Mouse (Mus musculus) embryonic facial prominence, embryonic 15.5 days (tissue): ENCODE measurements at regions not wholly inside any gene's neighbourhood (a gene's known extent, or its start where the extent isn't known, plus 50 kb on each side); places are given as distances from the start of the nearest gene placed in this dataset.

ENCODE experiments used
- ATAC-seq: fragments of 200-750 bp; cut with Nextera tagmentation; 2 replicates; pipeline ENCODE4 v1.8.0; 2017; ENCODE audit warnings: low read depth, moderate TSS enrichment; ENCODE audit not compliant: insufficient number of reproducible peaks, low FRiP score, low TSS enrichment
- H3K27ac ChIP-seq: fragments of 300-500 bp; sonication (generic); replicated peaks from 2 replicates; pipeline ENCODE4 v1.5.1; 2015; ENCODE audit warnings: mild to moderate bottlenecking, inconsistent platforms
- H3K27me3 ChIP-seq: fragments of 300-500 bp; sonication (generic); 2 replicates; pipeline ENCODE4 v1.6.1; 2015; ENCODE audit warnings: inconsistent platforms
- H3K36me3 ChIP-seq: fragments of 300-500 bp; sonication (generic); 2 replicates; pipeline ENCODE4 v1.6.1; 2015; ENCODE audit warnings: mild to moderate bottlenecking, inconsistent platforms
- H3K4me1 ChIP-seq: fragments of 300-500 bp; sonication (generic); 2 replicates; pipeline ENCODE4 v1.6.1; 2015; ENCODE audit warnings: inconsistent platforms
- H3K4me2 ChIP-seq: fragments of 300-500 bp; sonication (generic); replicated peaks from 2 replicates; pipeline ENCODE4 v1.6.1; 2015; ENCODE audit warnings: mild to moderate bottlenecking, inconsistent platforms
- H3K4me3 ChIP-seq: fragments of 300-500 bp; sonication (generic); replicated peaks from 2 replicates; pipeline ENCODE4 v1.5.1; 2015; ENCODE audit warnings: mild to moderate bottlenecking, inconsistent platforms
- H3K9ac ChIP-seq: fragments of 300-500 bp; sonication (generic); 2 replicates; pipeline ENCODE4 v1.6.1; 2015; ENCODE audit warnings: inconsistent platforms
- H3K9me3 ChIP-seq: fragments of 300-500 bp; sonication (generic); replicated peaks from 2 replicates; pipeline ENCODE4 v1.6.1; 2016; ENCODE audit warnings: inconsistent platforms
- WGBS: fragments of 180-500 bp; shearing (Covaris S2); methylation state at CpG from one replicate; pipeline ENCODE4 v1.1.7; 2015; 5-methylcytosine and 5-hydroxymethylcytosine counted together

DNA sequence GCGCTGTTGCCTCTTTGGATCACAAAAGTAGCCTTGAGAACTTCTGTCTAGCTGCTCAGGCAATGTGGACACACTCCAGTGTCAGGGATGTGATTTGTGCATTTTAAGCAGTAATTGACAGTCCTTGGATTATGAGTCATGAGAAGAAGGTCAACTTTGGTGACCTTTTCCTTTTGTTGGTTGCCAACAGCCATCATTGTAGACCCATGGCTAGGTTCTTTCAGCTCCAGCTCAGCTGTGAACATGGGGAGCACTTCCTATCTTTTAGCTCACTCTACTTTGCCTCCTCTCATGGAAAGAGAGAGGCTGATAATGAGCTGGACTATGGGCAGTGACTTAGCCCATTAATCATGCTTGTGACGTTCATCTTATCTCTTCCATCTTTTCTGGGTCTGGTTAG is 602.8 kb downstream of the Ets1 start:
- H3K4me3 ChIP-seq, result no peak overlapping the region
- no peak overlapping the region for H3K9ac ChIP-seq
- H3K27ac ChIP-seq, result no peak overlapping the region
- 72% methylated on average over 2 of the region's 2 CpGs for WGBS
- no peak overlapping the region for H3K4me2 ChIP-seq
- ATAC-seq, result no peak
- H3K27me3 ChIP-seq, result no peaks in the 10 kb centered on the region
- H3K36me3 ChIP-seq, result no peaks in the 10 kb centered on the region
- no peaks in the 10 kb centered on the region for H3K4me1 ChIP-seq
- no peaks in the 10 kb centered on the region for H3K9me3 ChIP-seq

DNA sequence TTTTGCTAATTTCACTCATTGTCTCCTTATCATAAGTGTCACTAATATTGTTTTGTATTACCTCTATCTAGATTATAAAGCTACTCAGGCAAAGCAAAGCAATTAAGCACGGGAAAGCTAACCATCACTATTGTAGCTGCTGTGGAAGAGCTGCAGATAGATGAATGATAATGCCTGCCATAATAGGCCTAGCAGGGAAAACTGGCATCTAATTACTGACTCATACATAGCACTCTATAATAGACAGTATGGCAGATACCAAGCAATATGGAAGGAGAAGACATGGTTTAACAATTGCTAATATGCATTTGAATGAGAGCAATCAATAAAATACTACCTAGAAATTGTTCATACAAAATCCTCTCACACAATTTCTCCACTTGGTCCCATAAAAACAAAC is 604.5 kb downstream of the Ets1 start:
- Histone ChIP-seq H3K9me3 (no peaks in the 10 kb centered on the region), H3K4me1 (no peaks in the 10 kb centered on the region), H3K36me3 (no peaks in the 10 kb centered on the region), H3K4me3 (no peak overlapping the region), H3K4me2 (no peak overlapping the region), H3K9ac (no peak overlapping the region), H3K27ac (no peak overlapping the region), H3K27me3 (no peaks in the 10 kb centered on the region)
- no peak for ATAC-seq
- WGBS, result 66% methylated on average over 1 of the region's 1 CpGs

GRCm38 (mm10) chr9:33240914-33241635 is 605.1 kb downstream of the Ets1 start:
- Histone ChIP-seq H3K4me2 (no peak overlapping the region), H3K4me3 (no peak overlapping the region), H3K27ac (no peak overlapping the region), H3K27me3 (no peaks in the 10 kb centered on the region), H3K4me1 (no peaks in the 10 kb centered on the region), H3K9me3 (no peaks in the 10 kb centered on the region), H3K9ac (no peak overlapping the region), H3K36me3 (no peaks in the 10 kb centered on the region)
- 64% methylated on average over 3 of the region's 3 CpGs for WGBS
- ATAC-seq, result peak; percentile 79; the same call in 1 of the 2 replicates

- no peak overlapping the region for H3K9ac ChIP-seq
- H3K4me2 ChIP-seq, result no peak overlapping the region
- no peak overlapping the region for H3K27ac ChIP-seq
- H3K4me1 ChIP-seq, result no peaks in the 10 kb centered on the region
- no peaks in the 10 kb centered on the region for H3K36me3 ChIP-seq
- H3K9me3 ChIP-seq, result 0 out of 2 replicates have a peak, but pooled peaks cover 3% of the 10 kb centered on the region
- H3K27me3 ChIP-seq, result no peaks in the 10 kb centered on the region
- H3K4me3 ChIP-seq, result no peak overlapping the region
- ATAC-seq, result no peak
- WGBS, result 35% methylated on average over 2 of the region's 2 CpGs
These were observed 610.9 kb downstream of the Ets1 start for GRCm38 (mm10) chr9:33246932-33247331.

- no peaks in the 10 kb centered on the region for H3K9me3 ChIP-seq
- no peak overlapping the region for H3K27ac ChIP-seq
- H3K27me3 ChIP-seq, result no peaks in the 10 kb centered on the region; the same call in 1 of the 2 replicates
- no peak overlapping the region for H3K4me2 ChIP-seq
- no peaks in the 10 kb centered on the region for H3K4me1 ChIP-seq
- no peak overlapping the region for H3K4me3 ChIP-seq
- no peak for ATAC-seq
- no peak overlapping the region for H3K9ac ChIP-seq
- H3K36me3 ChIP-seq, result no peaks in the 10 kb centered on the region
- 17% methylated on average over 6 of the region's 6 CpGs for WGBS
These were observed 622.2 kb downstream of the Ets1 start for GRCm38 (mm10) chr9:33258241-33258640.

DNA sequence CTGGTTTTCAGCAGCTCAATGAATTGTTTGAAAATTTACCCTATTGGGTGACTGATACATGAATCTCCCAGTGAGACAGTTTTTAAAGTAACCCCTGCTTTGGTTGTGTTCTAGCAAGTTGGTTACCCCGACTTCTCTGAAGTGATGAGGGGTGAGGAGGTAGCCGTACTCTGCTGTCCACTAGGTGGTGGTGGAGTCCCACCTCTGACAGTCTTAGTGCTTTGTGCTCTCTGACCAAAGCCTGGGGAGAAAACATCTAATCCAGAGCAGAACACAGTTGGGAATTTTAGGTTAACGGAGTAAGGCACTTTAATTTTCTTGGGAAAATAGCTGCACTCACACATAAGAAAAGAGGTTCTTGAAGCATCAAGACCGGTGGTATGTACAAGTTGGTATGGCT is 624.1 kb downstream of the Ets1 start:
- H3K4me2 ChIP-seq, result no peak overlapping the region
- H3K4me3 ChIP-seq, result no peak overlapping the region
- no peaks in the 10 kb centered on the region; the same call in 1 of the 2 replicates for H3K27me3 ChIP-seq
- no peak overlapping the region for H3K27ac ChIP-seq
- H3K9ac ChIP-seq, result no peak overlapping the region
- no peaks in the 10 kb centered on the region for H3K4me1 ChIP-seq
- no peaks in the 10 kb centered on the region for H3K9me3 ChIP-seq
- 23% methylated on average over 4 of the region's 4 CpGs for WGBS
- H3K36me3 ChIP-seq, result no peaks in the 10 kb centered on the region
- no peak for ATAC-seq

GRCm38 (mm10) chr9:33289381-33289780 is 653.4 kb downstream of the Ets1 start:
- Histone ChIP-seq H3K36me3 (no peaks in the 10 kb centered on the region), H3K4me3 (no peak overlapping the region), H3K27ac (no peak overlapping the region), H3K4me2 (no peak overlapping the region), H3K27me3 (no peaks in the 10 kb centered on the region), H3K9me3 (no peaks in the 10 kb centered on the region), H3K9ac (no peak overlapping the region), H3K4me1 (no peaks in the 10 kb centered on the region)
- no peak for ATAC-seq
- WGBS, result 88% methylated on average over 5 of the region's 5 CpGs

DNA sequence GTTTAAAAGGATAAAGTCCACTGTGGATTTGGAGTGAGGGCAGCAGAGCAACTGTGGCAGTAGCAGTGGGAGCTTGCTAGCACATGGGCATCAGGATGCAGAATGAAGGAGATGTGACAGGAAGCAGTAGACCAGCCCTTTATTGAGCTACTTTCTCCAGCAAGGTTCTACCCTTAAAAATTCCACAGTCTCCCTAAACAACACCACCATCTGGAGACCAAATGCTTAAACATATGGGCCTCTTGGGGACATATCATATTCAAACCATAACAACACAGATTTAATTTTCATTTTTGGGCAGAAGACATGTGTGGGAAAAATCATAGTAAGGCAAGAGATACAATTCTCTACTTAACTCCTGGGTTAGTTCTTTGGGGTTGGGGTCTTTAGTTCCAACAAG is 656.1 kb downstream of the Ets1 start:
- ATAC-seq, result no peak
- no peaks in the 10 kb centered on the region for H3K9me3 ChIP-seq

GRCm38 (mm10) chr9:33295925-33296324 is 659.9 kb downstream of the Ets1 start:
- no peaks in the 10 kb centered on the region for H3K4me1 ChIP-seq
- H3K4me3 ChIP-seq, result no peak overlapping the region
- H3K27me3 ChIP-seq, result no peaks in the 10 kb centered on the region
- no peaks in the 10 kb centered on the region for H3K9me3 ChIP-seq
- no peaks in the 10 kb centered on the region for H3K36me3 ChIP-seq
- 0 out of 2 replicates have a peak, but pooled peaks have one; percentile 47 for ATAC-seq
- H3K9ac ChIP-seq, result no peak overlapping the region
- H3K4me2 ChIP-seq, result no peak overlapping the region
- WGBS, result 3% methylated on average over 2 of the region's 2 CpGs
- H3K27ac ChIP-seq, result no peak overlapping the region

More for the DNA sequence above, 656.1 kb downstream of the Ets1 start:
- no peak overlapping the region for H3K27ac ChIP-seq
- H3K4me3 ChIP-seq, result no peak overlapping the region
- no peak overlapping the region for H3K9ac ChIP-seq
- no peaks in the 10 kb centered on the region for H3K36me3 ChIP-seq
- H3K4me2 ChIP-seq, result no peak overlapping the region
- H3K4me1 ChIP-seq, result no peaks in the 10 kb centered on the region
- no peaks in the 10 kb centered on the region for H3K27me3 ChIP-seq

DNA sequence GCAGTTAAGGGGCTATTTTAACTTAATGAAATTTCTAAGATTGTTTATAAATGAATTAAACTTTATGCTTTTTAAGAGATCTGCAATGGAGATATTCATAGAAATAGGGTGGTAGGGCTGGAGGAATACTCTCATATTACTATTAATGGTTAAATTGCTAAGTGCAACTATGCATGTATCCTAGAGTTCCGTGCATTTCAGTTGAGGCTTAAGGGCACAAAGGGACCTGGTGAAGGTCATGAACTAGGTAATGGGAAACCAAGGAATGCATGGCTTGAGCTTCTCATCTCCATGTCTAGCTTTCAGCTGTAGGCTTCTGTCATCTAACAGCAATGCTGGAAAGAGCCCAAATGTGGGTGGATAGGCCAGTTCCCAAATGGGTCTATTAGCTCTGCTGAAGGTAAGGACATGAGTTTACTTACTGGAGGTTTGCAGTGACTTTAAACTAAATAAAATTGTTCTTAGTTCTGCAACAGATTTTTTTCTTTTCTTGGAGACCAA is 683.6 kb downstream of the Ets1 start:
- Histone ChIP-seq H3K9ac (no peak overlapping the region), H3K4me3 (no peak overlapping the region), H3K36me3 (no peaks in the 10 kb centered on the region), H3K4me1 (no peaks in the 10 kb centered on the region), H3K27me3 (no peaks in the 10 kb centered on the region), H3K27ac (no peak overlapping the region), H3K9me3 (no peaks in the 10 kb centered on the region), H3K4me2 (no peak overlapping the region)
- 50% methylated on average over 1 of the region's 1 CpGs for WGBS
- no peak for ATAC-seq

- no peak overlapping the region for H3K27ac ChIP-seq
- no peaks in the 10 kb centered on the region for H3K4me1 ChIP-seq
- H3K27me3 ChIP-seq, result no peaks in the 10 kb centered on the region
- no peaks in the 10 kb centered on the region for H3K36me3 ChIP-seq
- no peak for ATAC-seq
- no peaks in the 10 kb centered on the region for H3K9me3 ChIP-seq
- 75% methylated on average over 2 of the region's 2 CpGs for WGBS
- no peak overlapping the region for H3K4me3 ChIP-seq
- H3K4me2 ChIP-seq, result no peak overlapping the region
- H3K9ac ChIP-seq, result no peak overlapping the region
These were observed 691.7 kb downstream of the Ets1 start for GRCm38 (mm10) chr9:33327722-33328121.

GRCm38 (mm10) chr9:33350258-33350657 is 714.2 kb downstream of the Ets1 start:
- Histone ChIP-seq H3K9me3 (no peaks in the 10 kb centered on the region), H3K4me2 (no peak overlapping the region), H3K36me3 (no peaks in the 10 kb centered on the region), H3K4me1 (no peaks in the 10 kb centered on the region), H3K9ac (no peak overlapping the region), H3K27me3 (no peaks in the 10 kb centered on the region), H3K27ac (no peak overlapping the region), H3K4me3 (no peak overlapping the region)
- ATAC-seq, result no peak
